Mouse (Mus musculus) kidney, embryonic 14.5 days (tissue): ENCODE measurements at regions not wholly inside any gene's neighbourhood (a gene's known extent, or its start where the extent isn't known, plus 50 kb on each side); places are given as distances from the start of the nearest gene placed in this dataset.

Source experiments
- ATAC-seq: fragments of 200-750 bp; cut with Nextera tagmentation; 2 replicates; pipeline ENCODE4 v1.8.0; 2017; ENCODE audit warnings: moderate number of reproducible peaks, mild to moderate bottlenecking, moderate TSS enrichment, moderate library complexity; ENCODE audit not compliant: low FRiP score, low TSS enrichment
- H3K27ac ChIP-seq: fragments of 300-500 bp; sonication (generic); 2 replicates; pipeline ENCODE4 v1.5.1; 2014; ENCODE audit warnings: low read depth, mild to moderate bottlenecking, low read length, moderate library complexity, mixed read lengths
- H3K27me3 ChIP-seq: fragments of 300-500 bp; sonication (generic); 2 replicates; pipeline ENCODE4 v1.6.1; 2014; ENCODE audit warnings: mild to moderate bottlenecking, low read length; ENCODE audit not compliant: control insufficient read depth, insufficient read depth
- H3K36me3 ChIP-seq: fragments of 300-500 bp; sonication (generic); 2 replicates; pipeline ENCODE4 v1.6.1; 2014; ENCODE audit warnings: low read length, mixed read lengths; ENCODE audit not compliant: control insufficient read depth, insufficient read depth
- H3K4me1 ChIP-seq: fragments of 300-500 bp; sonication (generic); 2 replicates; pipeline ENCODE4 v1.6.1; 2014; ENCODE audit warnings: low read length, mixed read lengths; ENCODE audit not compliant: control insufficient read depth, insufficient read depth
- H3K4me2 ChIP-seq: fragments of 300-500 bp; sonication (generic); replicated peaks from 2 replicates; pipeline ENCODE4 v1.6.1; 2014; ENCODE audit warnings: low read depth, mild to moderate bottlenecking, low read length
- H3K4me3 ChIP-seq: fragments of 300-500 bp; sonication (generic); 2 replicates; pipeline ENCODE4 v1.5.1; 2014; ENCODE audit warnings: mild to moderate bottlenecking, low read length
- H3K9ac ChIP-seq: fragments of 300-500 bp; sonication (generic); 2 replicates; pipeline ENCODE4 v1.6.1; 2014; ENCODE audit warnings: low read depth, mild to moderate bottlenecking, low read length, moderate library complexity
- H3K9me3 ChIP-seq: fragments of 300-500 bp; sonication (generic); 2 replicates; pipeline ENCODE4 v1.6.1; 2016; ENCODE audit warnings: low read length; ENCODE audit not compliant: control insufficient read depth
- WGBS: fragments of 180-500 bp; shearing (Covaris S2); extraction: QIAGEN DNeasy Blood & Tissue Kit; methylation state at CpG from one replicate; pipeline ENCODE4 v1.1.7; 2014; 5-methylcytosine and 5-hydroxymethylcytosine counted together

DNA sequence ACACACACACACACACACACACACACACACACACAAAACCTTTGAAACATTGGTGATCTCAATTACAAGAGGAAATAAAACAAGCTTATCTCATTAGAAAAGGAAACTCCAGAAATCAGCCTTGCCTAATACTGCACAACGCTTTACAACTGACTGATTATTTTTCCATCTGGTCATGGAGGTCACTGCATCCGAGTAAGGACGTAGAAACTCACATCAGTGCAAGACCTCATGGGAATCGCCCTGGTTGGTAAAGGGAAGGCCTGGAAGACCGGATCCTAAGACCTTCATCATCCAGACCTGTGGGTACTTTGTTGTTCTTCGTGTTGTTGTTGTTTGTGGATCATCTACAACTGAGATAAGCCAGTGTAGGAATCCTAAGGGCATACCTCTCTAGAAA is 77.8 kb upstream of the Sestd1 start:
- H3K27me3 ChIP-seq: no peaks in the 10 kb centered on the region
- H3K9ac ChIP-seq: no peak overlapping the region
- 68% methylated on average over 6 of the region's 6 CpGs for WGBS
- no peak for ATAC-seq
- H3K9me3 ChIP-seq: no peaks in the 10 kb centered on the region
- no peaks in the 10 kb centered on the region for H3K4me1 ChIP-seq
- no peak overlapping the region for H3K4me2 ChIP-seq
- no peak overlapping the region for H3K4me3 ChIP-seq
- H3K36me3 ChIP-seq: no peaks in the 10 kb centered on the region
- no peak overlapping the region for H3K27ac ChIP-seq

GRCm38 (mm10) chr2:77356798-77357197 is 76.4 kb upstream of the Sestd1 start:
- ATAC-seq: no peak
- H3K27ac ChIP-seq: no peak overlapping the region
- H3K9me3 ChIP-seq: no peaks in the 10 kb centered on the region
- no peak overlapping the region for H3K4me2 ChIP-seq
- H3K9ac ChIP-seq: no peak overlapping the region
- no peaks in the 10 kb centered on the region for H3K27me3 ChIP-seq
- no peak overlapping the region for H3K4me3 ChIP-seq
- H3K4me1 ChIP-seq: no peaks in the 10 kb centered on the region
- 72% methylated on average over 10 of the region's 10 CpGs for WGBS
- no peaks in the 10 kb centered on the region for H3K36me3 ChIP-seq

GRCm38 (mm10) chr2:77351987-77352628 is 71.7 kb upstream of the Sestd1 start:
- 68% methylated on average over 8 of the region's 8 CpGs for WGBS
- no peak overlapping the region for H3K9ac ChIP-seq
- H3K4me2 ChIP-seq: no peak overlapping the region
- no peaks in the 10 kb centered on the region for H3K36me3 ChIP-seq
- no peaks in the 10 kb centered on the region for H3K27me3 ChIP-seq
- H3K4me3 ChIP-seq: no peak overlapping the region
- no peaks in the 10 kb centered on the region for H3K4me1 ChIP-seq
- ATAC-seq: no peak
- H3K9me3 ChIP-seq: no peaks in the 10 kb centered on the region
- no peak overlapping the region for H3K27ac ChIP-seq

DNA sequence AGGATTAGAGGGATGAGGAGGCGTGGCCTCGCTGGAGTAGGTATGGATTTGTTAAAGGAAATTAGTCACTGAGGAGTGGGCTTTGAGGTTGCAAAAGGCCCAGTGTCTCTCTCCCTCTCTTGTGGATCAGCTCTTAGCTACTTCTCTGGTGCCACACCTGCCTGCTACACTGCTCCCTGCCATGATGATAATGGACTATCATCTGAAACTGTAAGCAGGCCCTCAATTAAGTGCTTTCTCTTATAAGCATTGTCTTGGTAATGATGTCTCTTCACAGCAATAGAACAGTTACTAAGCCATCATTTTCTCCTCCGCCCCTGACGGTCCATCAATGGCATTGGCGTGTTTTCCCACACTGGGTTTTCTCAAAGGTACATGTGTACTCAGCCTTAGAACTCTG is 66.6 kb upstream of the Sestd1 start:
- no peak for ATAC-seq
- no peaks in the 10 kb centered on the region for H3K36me3 ChIP-seq
- no peak overlapping the region for H3K27ac ChIP-seq
- no peak overlapping the region for H3K9ac ChIP-seq
- no peaks in the 10 kb centered on the region for H3K4me1 ChIP-seq
- no peak overlapping the region for H3K4me2 ChIP-seq
- 97% methylated on average over 5 of the region's 5 CpGs for WGBS
- H3K9me3 ChIP-seq: no peaks in the 10 kb centered on the region
- H3K4me3 ChIP-seq: no peak overlapping the region
- no peaks in the 10 kb centered on the region for H3K27me3 ChIP-seq

GRCm38 (mm10) chr2:77343736-77344440 is 63.5 kb upstream of the Sestd1 start:
- H3K4me2 ChIP-seq: no peak overlapping the region
- H3K9me3 ChIP-seq: no peaks in the 10 kb centered on the region
- H3K4me3 ChIP-seq: no peak overlapping the region
- H3K27ac ChIP-seq: no peak overlapping the region
- no peak overlapping the region for H3K9ac ChIP-seq
- 89% methylated on average over 16 of the region's 16 CpGs for WGBS
- peak; percentile 44; the same call in 1 of the 2 replicates for ATAC-seq
- no peaks in the 10 kb centered on the region for H3K36me3 ChIP-seq
- no peaks in the 10 kb centered on the region for H3K4me1 ChIP-seq
- no peaks in the 10 kb centered on the region for H3K27me3 ChIP-seq

DNA sequence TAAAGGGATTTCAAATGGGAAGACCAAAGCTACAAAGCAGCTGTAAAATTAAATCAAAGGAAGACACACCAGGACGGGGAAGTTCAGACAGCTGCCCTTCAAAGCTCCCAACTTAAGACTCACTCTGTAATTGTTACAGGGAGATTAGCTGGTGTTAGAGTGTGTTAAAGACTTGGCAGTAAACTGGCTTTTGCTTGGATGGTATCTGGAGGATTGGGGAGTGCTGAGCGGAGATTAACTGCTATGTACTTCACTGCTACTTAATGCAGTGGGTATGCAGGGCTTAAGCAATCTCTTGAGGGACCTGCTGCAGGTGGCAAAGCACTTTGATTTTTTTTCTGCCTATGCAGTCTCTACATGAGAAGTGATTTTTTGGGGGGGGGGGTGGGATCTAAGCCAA is 62.0 kb upstream of the Sestd1 start:
- no peak overlapping the region for H3K4me2 ChIP-seq
- no peaks in the 10 kb centered on the region for H3K4me1 ChIP-seq

GRCm38 (mm10) chr2:77341575-77342332 is 61.4 kb upstream of the Sestd1 start:
- ATAC-seq: peak; percentile 66
- Histone ChIP-seq H3K4me2 (no peak overlapping the region), H3K27ac (no peak overlapping the region), H3K4me3 (no peak overlapping the region), H3K27me3 (no peaks in the 10 kb centered on the region), H3K9me3 (no peaks in the 10 kb centered on the region), H3K4me1 (no peaks in the 10 kb centered on the region), H3K36me3 (no peaks in the 10 kb centered on the region), H3K9ac (no peak overlapping the region)
- 41% methylated on average over 12 of the region's 12 CpGs for WGBS

More for the DNA sequence above, 62.0 kb upstream of the Sestd1 start:
- ATAC-seq: no peak
- no peak overlapping the region for H3K9ac ChIP-seq
- H3K27me3 ChIP-seq: no peaks in the 10 kb centered on the region
- H3K36me3 ChIP-seq: no peaks in the 10 kb centered on the region
- no peak overlapping the region for H3K27ac ChIP-seq
- 33% methylated on average over 2 of the region's 2 CpGs for WGBS
- H3K4me3 ChIP-seq: no peak overlapping the region
- H3K9me3 ChIP-seq: no peaks in the 10 kb centered on the region

- no peak overlapping the region for H3K27ac ChIP-seq
- no peaks in the 10 kb centered on the region for H3K4me1 ChIP-seq
- ATAC-seq: no peak
- H3K4me2 ChIP-seq: no peak overlapping the region
- H3K36me3 ChIP-seq: no peaks in the 10 kb centered on the region
- no peaks in the 10 kb centered on the region for H3K27me3 ChIP-seq
- 87% methylated on average over 6 of the region's 6 CpGs for WGBS
- no peak overlapping the region for H3K9ac ChIP-seq
- no peak overlapping the region for H3K4me3 ChIP-seq
- no peaks in the 10 kb centered on the region for H3K9me3 ChIP-seq
These were observed 59.7 kb upstream of the Sestd1 start for GRCm38 (mm10) chr2:77340076-77340475.
